Mouse (Mus musculus) forebrain, embryonic 14.5 days (tissue): ENCODE measurements around the gene Mepe. TPM values are rescaled to one million over a fixed set of nuclear protein-coding genes. Genes with fewer than 3 reads are reported as not detected.
A peak's percentile ranks its signal among the peaks of the same experiment; 100 is the strongest.

Experiments used
- ATAC-seq: fragments of 200-750 bp; cut with Nextera tagmentation; 2 replicates; pipeline ENCODE4 v1.8.0; 2017; ENCODE audit warnings: mild to moderate bottlenecking, moderate library complexity
- DNase-seq: peaks from one replicate; pipeline ENCODE4 v3.0.0-alpha.2; 2015; ENCODE audit warnings: low spot score
- H3K27ac ChIP-seq: fragments of 300-500 bp; sonication (generic); 2 replicates; pipeline ENCODE4 v1.5.1; 2014; ENCODE audit warnings: low read depth, mild to moderate bottlenecking, control low read depth, low read length, moderate library complexity
- H3K27me3 ChIP-seq: fragments of 300-500 bp; sonication (generic); replicated peaks from 2 replicates; pipeline ENCODE4 v1.6.1; 2014; ENCODE audit warnings: low read length, control low read depth, mixed read lengths; ENCODE audit not compliant: control insufficient read depth, insufficient read depth
- H3K36me3 ChIP-seq: fragments of 300-500 bp; sonication (generic); 2 replicates; pipeline ENCODE4 v1.6.1; 2014; ENCODE audit warnings: low read length, control low read depth; ENCODE audit not compliant: control insufficient read depth, insufficient read depth
- H3K4me1 ChIP-seq: fragments of 300-500 bp; sonication (generic); 2 replicates; pipeline ENCODE4 v1.6.1; 2014; ENCODE audit warnings: antibody characterized with exemption, low read length, control low read depth; ENCODE audit not compliant: control insufficient read depth, insufficient read depth
- H3K4me2 ChIP-seq: fragments of 300-500 bp; sonication (generic); 2 replicates; pipeline ENCODE4 v1.6.1; 2014; ENCODE audit warnings: mild to moderate bottlenecking, control low read depth, low read length
- H3K4me3 ChIP-seq: fragments of 300-500 bp; sonication (generic); 2 replicates; pipeline ENCODE4 v1.5.1; 2014; ENCODE audit warnings: low read depth, low read length, control low read depth
- H3K9ac ChIP-seq: fragments of 300-500 bp; sonication (generic); 2 replicates; pipeline ENCODE4 v1.6.1; 2014; ENCODE audit warnings: mild to moderate bottlenecking, low read length, control low read depth, moderate library complexity
- H3K9me3 ChIP-seq: fragments of 300-500 bp; sonication (generic); replicated peaks from 2 replicates; pipeline ENCODE4 v1.6.1; 2016; ENCODE audit warnings: low read length, control low read depth, mixed read lengths; ENCODE audit not compliant: control insufficient read depth
- WGBS: fragments of 180-500 bp; shearing (Covaris S2); extraction: QIAGEN DNeasy Blood & Tissue Kit; methylation state at CpG from one replicate; pipeline ENCODE4 v1.1.7; 2014; 5-methylcytosine and 5-hydroxymethylcytosine counted together
- polyA plus RNA-seq: library from polyadenylated mRNA; unstranded; fragments of >200 nt; fragmentation: Nextera tagmentation; extraction: Ambion mirVana; gene quantifications from 2 replicates; pipeline ENCODE4 v1.2.1, GENCODE M21; 2014

Mepe gene
- not detected in 2 replicates for polyA plus RNA-seq

DNA sequence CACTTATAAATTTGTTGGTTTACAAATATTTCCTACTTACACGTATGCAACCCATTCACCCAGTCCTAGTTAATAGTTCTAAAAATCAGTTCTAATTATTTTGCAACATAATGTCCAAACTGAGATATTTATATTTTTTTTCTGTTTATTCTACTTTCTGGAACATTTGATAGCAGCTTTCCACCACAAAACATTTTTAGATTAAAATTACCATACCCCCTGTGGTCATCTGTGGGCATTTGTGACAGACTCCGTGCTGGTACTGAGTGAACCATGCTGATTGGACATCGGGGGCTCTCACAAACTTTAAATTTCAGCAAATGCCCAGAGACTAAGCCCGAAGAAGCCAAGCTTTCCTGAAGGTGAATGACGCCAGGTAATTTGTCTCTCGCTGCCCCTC, at the start of gene Mepe:
TSS of gene Mepe (plus strand) at position 301 of the 400 bp plus-strand sequence.
- H3K27ac ChIP-seq = no peak within 1 kb of the TSS
- no peak within 1 kb of the TSS for H3K4me3 ChIP-seq
- no peaks in the 10 kb centered on the region for H3K4me1 ChIP-seq
- no peak within 1 kb of the TSS for H3K4me2 ChIP-seq
- DNase-seq (no peak), ATAC-seq (no peak)
- no peaks in the 10 kb centered on the region for H3K9me3 ChIP-seq
- no peak within 1 kb of the TSS for H3K9ac ChIP-seq
- no peaks in the 10 kb centered on the region for H3K36me3 ChIP-seq
- H3K27me3 ChIP-seq = no peaks in the 10 kb centered on the region
- WGBS = 90% methylated on average over 6 of the region's 6 CpGs

DNA sequence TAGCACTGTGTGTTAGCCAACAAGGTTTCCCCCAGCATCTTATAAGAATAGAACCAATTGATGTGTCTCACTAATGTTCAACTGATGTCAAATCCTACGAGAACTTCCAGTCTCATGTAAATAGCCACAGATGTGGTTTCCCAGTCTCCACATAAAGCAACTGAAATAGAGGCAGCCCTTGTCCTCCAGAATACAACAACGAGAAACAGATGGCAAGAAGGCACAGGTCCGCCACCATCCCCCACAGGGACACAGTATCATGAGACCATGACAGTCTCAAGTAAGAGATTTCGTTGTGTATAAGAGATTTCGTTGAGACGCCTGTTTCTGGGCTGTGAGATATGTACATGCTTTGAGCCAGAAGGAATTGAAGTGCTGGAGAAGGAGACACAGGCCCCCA, 30.9 kb upstream of the Mepe start:
- WGBS = 76% methylated on average over 6 of the region's 6 CpGs
- H3K4me2 ChIP-seq = no peak overlapping the region
- H3K9me3 ChIP-seq = no peaks in the 10 kb centered on the region
- no peak overlapping the region for H3K4me3 ChIP-seq
- ATAC-seq (no peak), DNase-seq (no peak)
- no peak overlapping the region for H3K9ac ChIP-seq
- H3K36me3 ChIP-seq = no peaks in the 10 kb centered on the region
- no peaks in the 10 kb centered on the region for H3K27me3 ChIP-seq
- no peak overlapping the region for H3K27ac ChIP-seq
- H3K4me1 ChIP-seq = peaks cover 7% of the 10 kb centered on the region; the same call in 1 of the 2 replicates

DNA sequence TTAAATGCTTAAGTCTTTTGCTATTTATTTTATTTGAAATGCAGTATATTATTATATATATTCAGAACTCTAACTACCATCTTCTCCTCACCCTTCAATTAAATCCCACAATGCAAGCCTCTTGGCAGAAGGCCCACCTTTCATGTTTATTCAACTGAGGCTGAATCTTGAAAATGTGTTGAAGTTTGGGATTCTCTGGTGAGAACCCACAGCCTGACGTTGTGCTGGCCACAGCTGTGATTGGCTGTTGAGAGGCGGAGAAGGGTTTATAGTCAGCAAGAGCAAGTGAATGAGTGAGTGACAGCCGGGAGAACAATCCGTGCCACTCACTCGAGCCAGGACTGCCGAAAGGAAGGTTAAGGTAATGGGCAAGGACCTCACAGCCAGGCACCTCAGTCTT, 26.1 kb upstream of the Mepe start, which contains the start of gene Ibsp:
TSS of gene Ibsp (plus strand) at position 178 of the 400 bp plus-strand sequence.
- no peak within 1 kb of the TSS for H3K27ac ChIP-seq
- H3K9me3 ChIP-seq = no peaks in the 10 kb centered on the region
- no peaks in the 10 kb centered on the region for H3K36me3 ChIP-seq
- peaks cover 8% of the 10 kb centered on the region; the same call in 1 of the 2 replicates for H3K4me1 ChIP-seq
- H3K27me3 ChIP-seq = no peaks in the 10 kb centered on the region
- no peak within 1 kb of the TSS for H3K9ac ChIP-seq
- no peak within 1 kb of the TSS for H3K4me2 ChIP-seq
- DNase-seq (peak; percentile 64), ATAC-seq (peak; percentile 87)
- H3K4me3 ChIP-seq = no peak within 1 kb of the TSS
- WGBS = 21% methylated on average over 6 of the region's 6 CpGs

DNA sequence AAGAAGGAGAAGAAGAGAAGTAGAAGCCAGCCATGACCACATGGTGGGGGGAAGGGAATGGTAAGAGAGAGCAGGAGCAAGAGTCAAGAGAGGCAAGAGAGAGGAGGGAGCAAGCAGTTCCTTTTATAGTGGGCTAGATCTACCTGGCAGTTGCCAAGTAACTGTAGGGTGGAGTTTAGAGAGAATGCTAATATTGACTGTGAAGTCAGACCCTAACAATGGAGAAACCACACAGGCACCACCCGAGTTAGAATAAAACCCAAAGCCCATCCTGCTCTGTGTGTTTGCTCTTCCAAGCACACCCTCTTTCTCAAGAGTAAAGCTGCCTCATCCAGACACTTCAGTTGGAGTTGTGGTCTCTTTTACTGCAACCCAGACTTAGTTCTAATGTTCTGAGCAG, 11.1 kb upstream of the Mepe start:
- H3K27me3 ChIP-seq = no peaks in the 10 kb centered on the region
- H3K4me2 ChIP-seq = no peak overlapping the region
- ATAC-seq (no peak), DNase-seq (no peak)
- no peaks in the 10 kb centered on the region for H3K9me3 ChIP-seq
- 65% methylated on average over 1 of the region's 1 CpGs for WGBS
- H3K4me1 ChIP-seq = no peaks in the 10 kb centered on the region
- H3K9ac ChIP-seq = no peak overlapping the region
- H3K36me3 ChIP-seq = no peaks in the 10 kb centered on the region
- H3K4me3 ChIP-seq = no peak overlapping the region
- H3K27ac ChIP-seq = no peak overlapping the region

DNA sequence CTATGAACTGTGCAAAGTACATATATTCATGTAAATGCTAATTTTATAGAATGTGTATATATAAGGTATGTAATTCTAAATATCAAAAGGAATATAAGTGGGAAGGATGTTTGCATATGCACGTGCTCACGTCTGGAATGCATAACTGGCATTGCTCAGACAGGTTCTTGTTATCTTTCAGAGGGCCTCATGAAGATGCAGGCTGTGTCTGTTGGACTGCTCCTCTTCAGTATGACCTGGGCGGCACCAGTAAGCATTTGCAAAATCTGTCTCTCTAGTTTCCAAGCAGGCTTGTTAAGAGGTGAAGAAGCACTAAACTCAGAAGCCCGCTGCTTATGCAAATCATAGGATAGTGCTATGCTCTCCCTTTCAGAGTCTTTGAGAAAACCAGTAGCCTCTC, 1.8 kb downstream of the Mepe start:
- no peak for ATAC-seq
- Histone ChIP-seq H3K4me2 (no peak overlapping the region), H3K4me1 (no peaks in the 10 kb centered on the region), H3K27ac (no peak overlapping the region), H3K36me3 (no peaks in the 10 kb centered on the region), H3K9ac (no peak overlapping the region), H3K27me3 (no peaks in the 10 kb centered on the region), H3K4me3 (no peak overlapping the region), H3K9me3 (no peaks in the 10 kb centered on the region)
- DNase-seq = no peak
- WGBS = 84% methylated on average over 4 of the region's 4 CpGs

DNA sequence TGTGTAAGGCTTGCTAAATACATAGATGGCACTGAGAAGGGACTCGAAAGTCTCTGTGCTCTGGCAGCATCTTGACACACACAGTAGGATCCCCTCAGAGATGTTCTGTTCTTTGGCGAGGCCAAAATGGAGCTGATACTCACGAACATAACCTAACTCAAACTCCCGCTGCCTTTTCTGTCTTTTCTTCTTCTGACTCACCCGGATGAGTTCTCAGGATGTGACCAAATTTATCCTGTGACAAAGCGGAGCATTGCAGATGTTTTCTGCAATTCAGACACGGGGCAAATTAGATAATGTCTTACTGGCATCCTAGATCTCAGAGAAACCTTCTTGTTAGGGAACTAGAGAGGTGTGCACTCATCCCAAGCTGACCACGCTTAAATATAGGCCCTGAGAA, 2.3 kb downstream of the Mepe start:
- Histone ChIP-seq H3K9ac (no peak overlapping the region), H3K27me3 (no peaks in the 10 kb centered on the region), H3K4me1 (no peaks in the 10 kb centered on the region), H3K9me3 (no peaks in the 10 kb centered on the region), H3K4me3 (no peak overlapping the region), H3K27ac (no peak overlapping the region), H3K4me2 (no peak overlapping the region), H3K36me3 (no peaks in the 10 kb centered on the region)
- 81% methylated on average over 8 of the region's 8 CpGs for WGBS
- DNase-seq (no peak), ATAC-seq (no peak)

DNA sequence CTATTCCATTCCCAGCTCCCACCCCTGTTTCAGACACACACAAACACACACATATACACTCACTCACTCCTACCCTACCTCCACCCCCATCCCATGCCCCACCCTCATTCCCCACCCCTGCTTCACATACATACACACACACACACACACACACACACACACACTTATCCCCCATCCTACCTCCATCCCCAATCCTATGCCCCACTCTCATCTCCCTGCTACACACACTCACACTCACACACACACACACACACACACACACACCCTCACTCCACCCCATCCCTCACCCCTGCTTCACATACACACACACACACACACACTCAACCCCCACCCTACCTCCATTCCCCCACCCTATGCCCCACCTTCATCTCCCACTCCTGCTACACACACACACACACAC, 2.7 kb downstream of the Mepe start:
- Histone ChIP-seq H3K27me3 (no peaks in the 10 kb centered on the region), H3K4me1 (no peaks in the 10 kb centered on the region), H3K9ac (no peak overlapping the region), H3K4me2 (no peak overlapping the region), H3K27ac (no peak overlapping the region), H3K9me3 (no peaks in the 10 kb centered on the region), H3K4me3 (no peak overlapping the region), H3K36me3 (no peaks in the 10 kb centered on the region)
- no peak for ATAC-seq
- no peak for DNase-seq

DNA sequence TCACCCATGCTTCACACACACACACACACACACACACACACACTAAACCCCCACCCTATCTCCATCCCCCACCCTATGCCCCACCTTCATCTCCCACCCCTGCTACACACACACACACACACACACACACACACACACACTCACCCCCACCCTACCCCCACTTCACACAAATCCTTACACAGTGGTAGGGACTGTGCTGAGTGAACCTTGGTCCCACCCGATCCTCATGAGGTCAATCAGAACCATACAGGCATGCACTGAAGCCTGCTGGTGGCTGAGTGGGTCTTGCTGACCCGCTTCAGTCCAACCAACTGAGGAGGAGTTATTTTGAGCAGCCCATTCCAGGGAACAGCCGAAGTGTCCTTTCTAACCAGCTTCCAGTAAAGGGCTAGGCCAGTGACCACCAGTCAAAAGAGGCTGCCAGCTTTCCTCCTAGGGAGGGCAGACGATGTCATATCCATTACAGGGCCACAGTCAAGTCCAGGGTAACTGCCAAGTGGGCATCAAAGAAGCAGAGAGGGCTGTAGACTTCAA, 3.3 kb downstream of the Mepe start:
- no peak overlapping the region for H3K4me3 ChIP-seq
- no peak for ATAC-seq
- H3K4me2 ChIP-seq = no peak overlapping the region
- H3K9ac ChIP-seq = no peak overlapping the region
- DNase-seq = no peak
- H3K27ac ChIP-seq = no peak overlapping the region
- no peaks in the 10 kb centered on the region for H3K9me3 ChIP-seq
- H3K36me3 ChIP-seq = no peaks in the 10 kb centered on the region
- 72% methylated on average over 4 of the region's 4 CpGs for WGBS
- H3K4me1 ChIP-seq = no peaks in the 10 kb centered on the region
- H3K27me3 ChIP-seq = no peaks in the 10 kb centered on the region

DNA sequence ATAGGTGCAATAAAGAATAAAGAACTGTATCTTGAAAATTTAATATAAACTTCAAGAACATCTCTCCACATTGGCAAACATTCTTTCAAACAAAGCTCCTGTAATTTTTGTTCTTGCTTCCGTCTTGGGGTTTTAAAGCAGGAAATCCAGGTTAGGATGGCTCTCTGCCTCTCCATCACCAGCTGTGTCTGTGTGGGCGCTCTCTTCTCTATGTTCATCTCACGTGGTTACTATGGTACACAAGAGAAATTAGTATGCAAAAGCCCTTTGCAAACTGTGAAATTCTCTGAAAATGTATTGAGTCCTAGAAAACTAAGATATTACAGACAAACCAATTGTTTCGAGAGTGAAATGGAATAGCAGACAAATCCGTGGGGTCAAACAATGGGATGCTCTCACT, 4.3 kb downstream of the Mepe start:
- no peaks in the 10 kb centered on the region for H3K27me3 ChIP-seq
- no peak for DNase-seq
- no peak for ATAC-seq
- no peak overlapping the region for H3K27ac ChIP-seq
- no peak overlapping the region for H3K4me3 ChIP-seq
- no peak overlapping the region for H3K9ac ChIP-seq
- 83% methylated on average over 5 of the region's 5 CpGs for WGBS
- H3K4me2 ChIP-seq = no peak overlapping the region
- H3K4me1 ChIP-seq = no peaks in the 10 kb centered on the region
- no peaks in the 10 kb centered on the region for H3K36me3 ChIP-seq
- H3K9me3 ChIP-seq = no peaks in the 10 kb centered on the region
